Mouse (Mus musculus) spleen, postnatal 14 days (tissue): ENCODE measurements around the gene Tnfrsf21.

Experiments
- DNase-seq, 2 experiments: peaks; one replicate each; pipeline ENCODE4 v3.0.0; 2021 to 2022; ENCODE audit warnings: low spot score in 2 of 2

Gene Tnfrsf21

GRCm38 (mm10) chr17:43130115-43130869 is 113.9 kb downstream of the Tnfrsf21 start:
- DNase-seq: no peak

DNA sequence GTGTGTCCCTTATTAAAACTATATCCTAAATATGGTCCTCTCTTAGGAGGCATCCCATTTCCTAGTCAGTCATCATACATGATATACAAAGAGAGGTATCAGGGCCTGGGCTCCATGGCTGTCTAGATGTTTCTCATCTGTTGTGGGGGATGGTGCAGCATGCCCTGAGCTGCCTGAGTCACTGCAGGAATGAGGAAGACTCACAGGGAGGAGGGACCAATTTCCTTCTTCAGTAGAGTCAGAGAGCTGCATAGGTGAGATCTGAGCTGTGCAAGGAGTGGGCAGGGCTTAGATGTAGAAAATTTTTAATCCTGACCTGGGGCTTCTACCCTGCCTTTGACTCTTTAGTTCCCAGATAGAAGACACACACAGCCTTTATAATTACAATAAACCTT is 114.5 kb downstream of the Tnfrsf21 start:
- DNase-seq: no peak

DNA sequence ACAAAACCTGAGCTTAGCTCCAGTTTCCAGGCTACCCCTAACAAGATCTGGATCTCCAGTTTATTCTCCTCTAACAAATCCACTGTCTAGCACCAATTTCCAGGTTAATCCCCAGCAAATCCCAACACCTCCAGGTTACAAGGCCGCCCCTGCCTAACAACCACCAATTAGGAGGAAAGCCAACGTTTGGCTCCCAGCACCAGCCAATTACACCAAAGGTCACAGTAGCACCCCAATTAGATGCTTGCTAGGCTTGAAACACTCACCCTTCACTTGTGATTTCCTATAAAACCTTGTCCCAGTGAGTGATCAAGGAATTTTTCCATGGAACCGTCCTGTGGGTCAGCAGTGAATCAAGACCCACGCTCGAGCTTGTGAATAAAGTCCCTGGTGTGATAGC is 116.1 kb downstream of the Tnfrsf21 start:
- DNase-seq: no peak

- DNase-seq: no peak
Observed at GRCm38 (mm10) chr17:43133106-43133505, 116.8 kb downstream of the Tnfrsf21 start.

DNA sequence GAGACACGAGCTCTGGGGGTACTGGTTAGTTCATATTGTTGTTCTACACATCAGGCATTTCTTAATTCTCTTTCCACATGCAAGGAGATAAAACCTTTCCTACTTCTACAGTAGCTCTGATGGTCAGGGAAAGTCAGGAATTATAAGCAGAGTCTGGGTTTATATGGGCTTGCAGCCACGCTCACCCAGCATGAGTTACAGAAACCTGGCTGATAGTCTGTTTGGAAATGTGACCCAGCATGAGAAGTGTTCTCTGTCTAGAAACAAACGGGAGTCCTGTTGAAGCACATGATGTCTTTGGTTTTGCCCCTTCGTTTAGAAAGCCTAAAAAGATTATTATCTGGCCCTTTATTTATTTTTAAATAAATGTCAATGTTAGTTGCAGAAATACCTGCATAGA is 118.6 kb downstream of the Tnfrsf21 start:
- DNase-seq: no peak

GRCm38 (mm10) chr17:43135398-43136265 is 119.3 kb downstream of the Tnfrsf21 start:
- DNase-seq: no peak

DNA sequence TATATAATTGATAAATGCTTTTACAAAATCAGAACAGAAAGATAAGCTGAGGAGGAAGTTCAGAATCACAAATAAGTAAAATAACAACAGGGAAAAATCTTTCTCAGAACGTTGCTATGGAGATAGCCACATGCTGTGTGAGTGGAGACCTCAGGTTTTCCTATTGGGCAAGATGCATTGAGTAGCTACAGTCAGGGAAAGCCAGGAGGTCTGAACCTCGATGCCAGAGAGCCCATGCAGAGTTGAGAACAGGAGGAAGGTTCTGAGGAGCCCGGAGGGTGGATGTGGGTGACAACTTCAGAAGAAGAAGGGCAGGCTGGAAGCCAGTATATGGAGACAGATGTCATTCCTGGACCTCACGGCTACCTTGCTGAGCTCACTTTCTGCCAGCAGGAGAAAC is 120.4 kb downstream of the Tnfrsf21 start:
- DNase-seq: no peak

DNA sequence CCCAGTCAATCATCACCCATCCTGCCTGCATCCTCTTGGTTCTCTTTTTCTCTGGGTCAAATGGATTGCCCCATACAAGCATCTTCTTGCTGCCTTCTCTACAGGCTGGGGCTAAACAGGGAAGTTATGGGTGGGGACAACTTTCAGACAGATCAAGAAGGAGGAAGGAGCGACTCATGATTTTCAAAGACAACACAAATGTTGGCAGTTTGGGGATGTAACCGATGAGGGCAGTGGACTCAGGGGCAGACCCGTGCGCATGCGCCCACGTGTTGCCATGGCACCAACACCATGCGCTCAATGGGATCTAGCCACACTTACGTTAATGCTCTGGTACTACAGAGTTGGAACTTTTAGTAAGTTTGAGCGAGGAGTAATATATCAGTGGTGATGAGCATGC is 121.5 kb downstream of the Tnfrsf21 start:
- no peak for DNase-seq

GRCm38 (mm10) chr17:43138356-43138755 is 122.0 kb downstream of the Tnfrsf21 start:
- no peak for DNase-seq
